Mouse (Mus musculus) embryo, embryonic 11 days (tissue): ENCODE measurements at regions not wholly inside any gene's neighbourhood (a gene's known extent, or its start where the extent isn't known, plus 50 kb on each side); places are given as distances from the start of the nearest gene placed in this dataset.

ENCODE experiments used
- DNase-seq: peaks from one replicate; pipeline ENCODE4 v3.0.0-alpha.2; 2015

GRCm38 (mm10) chr14:33865746-33866145 is 57.6 kb upstream of the Gdf10 start:
- no peak for DNase-seq

GRCm38 (mm10) chr14:33867674-33868073 is 55.7 kb upstream of the Gdf10 start:
- DNase-seq = no peak
